Mouse (Mus musculus): ENCODE measurements around the gene Tgfb1i1.

Tgfb1i1 gene

GRCm38 (mm10) chr7:128288923-128289544 lies 42.4 kb downstream of the Tgfb1i1 start:
- peak; percentile 71 for DNase-seq (ENCODE audit: low spot score)

GRCm38 (mm10) chr7:128294785-128295184 lies 48.2 kb downstream of the Tgfb1i1 start:
- no peak for DNase-seq (ENCODE audit: low spot score)

GRCm38 (mm10) chr7:128296514-128296913 lies 49.9 kb downstream of the Tgfb1i1 start:
- no peak for DNase-seq (ENCODE audit: low spot score)

- DNase-seq (ENCODE audit: low spot score): no peak
Observed at GRCm38 (mm10) chr7:128297291-128297616, 50.6 kb downstream of the Tgfb1i1 start.

GRCm38 (mm10) chr7:128297617-128298480 lies 51.2 kb downstream of the Tgfb1i1 start, which contains the start of gene BC017158:
BC017158 (minus strand) TSS chr7:128298170.
- DNase-seq (ENCODE audit: low spot score): peak; percentile 88

GRCm38 (mm10) chr7:128298481-128299342 lies 52.1 kb downstream of the Tgfb1i1 start:
- no peak for DNase-seq (ENCODE audit: low spot score)

- DNase-seq (ENCODE audit: low spot score): no peak
Observed at GRCm38 (mm10) chr7:128300952-128301351, 54.3 kb downstream of the Tgfb1i1 start.

GRCm38 (mm10) chr7:128302151-128302550 lies 55.5 kb downstream of the Tgfb1i1 start:
- DNase-seq (ENCODE audit: low spot score): no peak

GRCm38 (mm10) chr7:128304198-128304597 lies 57.6 kb downstream of the Tgfb1i1 start:
- DNase-seq (ENCODE audit: low spot score): no peak

GRCm38 (mm10) chr7:128304907-128305306 lies 58.3 kb downstream of the Tgfb1i1 start:
- DNase-seq (ENCODE audit: low spot score): peak; percentile 73
